Mouse (Mus musculus) heart, adult 9 months (tissue): ENCODE data around the gene Ccdc28b.

Experiments used
- DNase-seq, 2 experiments: peaks; one replicate each; pipeline ENCODE4 v3.0.0; 2022; ENCODE audit warnings: low spot score in 2 of 2

The Ccdc28b gene

DNA sequence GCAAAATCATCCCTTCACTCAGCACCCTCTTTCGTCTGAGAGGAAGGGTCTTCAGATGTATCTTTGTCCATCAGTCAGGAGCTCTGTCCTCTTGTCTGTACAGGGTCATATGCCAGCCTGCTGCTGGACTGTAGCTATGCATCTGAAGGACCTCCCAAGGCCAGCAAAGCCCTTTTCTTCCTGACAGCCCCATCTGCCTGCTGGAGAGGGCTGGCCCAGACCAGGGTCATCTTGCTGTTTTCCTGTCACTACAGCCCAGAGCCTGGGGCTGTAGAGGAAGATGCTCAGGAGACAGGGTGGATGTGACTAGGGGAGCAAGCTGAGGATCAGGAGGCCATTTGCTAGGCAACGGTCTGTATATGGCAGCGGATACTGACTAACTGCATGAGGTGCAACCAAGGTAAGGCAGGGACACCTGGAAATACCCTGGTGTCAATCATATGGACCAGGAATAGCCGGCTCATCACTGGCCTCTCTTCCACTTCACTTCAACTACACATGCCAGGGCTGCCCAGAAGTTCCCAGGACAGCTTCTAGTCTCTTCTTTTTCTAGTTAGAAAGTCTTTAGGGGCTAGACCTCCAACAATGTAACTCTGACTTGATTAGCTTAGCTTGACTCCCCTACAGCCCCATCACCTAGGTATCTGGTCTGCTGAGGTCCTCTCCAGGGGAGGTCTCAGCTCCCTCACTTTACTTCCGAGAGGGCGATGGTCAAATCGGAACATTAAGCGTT is 778 bp downstream of the Ccdc28b start:
- DNase-seq, result no peak

DNA sequence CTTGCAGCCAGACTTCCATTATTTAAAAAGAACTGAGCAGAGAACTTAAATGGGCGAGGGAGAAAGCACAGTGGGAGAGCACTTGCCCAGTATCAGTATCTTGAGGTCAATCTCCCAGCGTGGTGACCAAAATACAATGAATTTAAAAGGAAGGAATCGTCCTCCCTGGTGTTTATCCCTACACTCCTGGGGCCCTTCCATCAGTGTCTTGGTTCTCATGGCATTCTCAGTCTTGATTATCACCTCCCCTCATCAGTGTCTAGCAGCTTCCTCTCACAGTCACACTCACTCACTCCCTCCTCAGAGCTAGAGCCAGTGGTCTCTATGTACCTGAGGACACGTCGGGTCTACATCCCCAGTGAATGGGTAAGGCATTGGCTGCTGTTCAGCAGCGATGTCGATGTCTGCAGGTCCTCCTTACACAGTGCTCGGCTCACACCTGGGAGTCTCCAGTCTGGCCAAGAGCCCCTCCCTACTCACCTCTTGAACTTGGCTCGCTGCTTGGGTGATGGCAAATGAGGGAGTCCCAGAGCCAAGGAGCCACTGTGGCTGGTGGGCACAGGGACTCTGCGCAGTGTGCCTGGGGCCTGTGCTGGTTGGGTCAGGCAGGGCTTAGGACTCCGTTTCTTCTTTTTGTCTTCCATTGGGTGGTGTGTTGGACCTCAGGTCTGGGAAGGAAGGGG is 1.5 kb downstream of the Ccdc28b start:
- no peak for DNase-seq

DNA sequence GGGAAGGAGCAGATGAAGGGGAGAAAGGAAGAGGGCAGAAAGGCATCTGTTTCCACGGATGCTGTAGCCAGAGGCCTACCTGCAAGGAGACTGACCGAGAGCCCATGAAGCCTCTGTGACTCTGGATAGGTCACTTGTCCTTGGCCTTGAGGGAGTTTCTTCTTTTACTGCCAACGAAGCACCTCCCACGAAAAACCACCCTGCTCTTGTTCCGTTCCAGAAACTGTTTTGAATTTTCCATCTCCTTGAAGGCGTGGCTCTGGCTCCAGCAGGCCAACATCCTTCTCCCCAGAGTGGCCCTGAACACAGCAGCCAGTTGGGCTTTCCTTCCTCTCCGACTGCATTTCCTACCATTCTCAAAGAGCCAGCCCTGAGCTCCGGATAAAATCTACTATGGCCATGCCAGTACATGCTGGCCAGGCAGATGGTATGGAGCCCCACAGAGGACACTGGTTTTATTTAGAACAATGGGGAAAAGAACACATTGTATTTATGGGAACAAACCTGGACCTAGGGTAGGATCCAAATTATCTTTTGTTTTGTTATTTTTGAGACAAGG is 2.4 kb downstream of the Ccdc28b start:
- DNase-seq, result peak; percentile 77 to 82

GRCm38 (mm10) chr4:129620419-129621282 is 3.1 kb downstream of the Ccdc28b start:
- no peak for DNase-seq

DNA sequence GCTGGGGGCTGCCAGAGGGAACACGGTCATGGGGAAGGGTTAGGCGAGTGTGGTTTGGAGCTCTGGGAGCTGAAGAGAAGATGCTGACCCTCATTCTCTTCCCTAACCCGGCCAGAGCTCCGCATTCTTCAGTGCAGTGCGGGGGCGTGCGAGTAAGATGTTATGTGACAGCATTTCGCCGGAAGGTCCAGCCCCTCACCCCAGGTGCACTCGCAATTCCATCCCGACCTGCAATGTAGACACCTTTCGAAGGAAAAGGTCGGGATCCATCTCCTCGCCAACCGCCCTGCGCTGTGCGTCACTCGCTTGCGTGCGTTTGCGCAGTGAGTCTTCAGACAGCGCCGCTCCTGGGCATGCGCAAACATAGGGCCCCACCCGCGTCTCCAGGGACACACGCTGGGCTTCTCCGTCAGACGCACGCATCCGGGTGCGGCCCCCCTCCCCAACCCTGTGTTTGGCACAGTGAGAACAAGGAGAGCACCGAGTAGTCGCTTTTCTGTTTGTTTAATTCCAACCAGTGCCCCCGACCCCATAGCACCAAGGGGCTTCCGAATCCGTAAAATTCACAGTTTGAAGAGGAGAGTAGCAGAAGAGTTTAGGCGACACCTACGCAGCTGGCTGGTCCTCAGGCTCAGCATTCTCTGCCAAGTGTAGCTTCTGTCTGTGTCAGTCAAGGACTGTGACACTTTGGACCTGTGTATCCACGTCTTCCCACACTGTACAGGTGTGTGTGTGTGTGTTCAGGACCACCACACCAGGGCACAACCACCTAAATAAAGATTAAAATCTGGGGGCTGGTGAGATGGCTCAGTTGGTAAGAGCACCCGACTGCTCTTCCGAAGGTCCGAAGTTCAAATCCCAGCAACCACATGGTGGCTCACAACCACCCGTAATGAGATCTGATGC is 4.7 kb downstream of the Ccdc28b start, which contains the start of gene Iqcc:
Gene Iqcc (minus strand): TSS at position 314 of the 906 bp plus-strand sequence.
- peak; percentile 97 for DNase-seq

DNA sequence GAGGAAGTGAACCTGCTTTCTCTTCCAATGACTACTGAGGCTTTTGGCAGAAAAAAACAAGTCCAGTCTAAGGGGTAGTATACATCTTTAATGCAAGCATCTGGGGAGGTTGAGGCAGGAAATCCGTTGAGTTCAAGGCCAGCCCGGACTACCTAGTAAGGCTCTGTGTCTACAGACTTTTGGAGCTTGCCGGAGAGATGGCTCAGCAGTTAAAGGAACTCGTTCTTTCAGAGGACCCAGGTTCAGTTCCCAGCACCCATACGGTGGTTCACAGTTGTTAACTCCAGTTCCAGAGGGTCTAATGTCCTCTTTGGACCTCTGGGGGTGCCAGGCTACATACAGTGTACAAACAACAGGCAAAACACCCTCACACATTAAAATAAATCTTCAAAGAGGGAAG is 5.7 kb downstream of the Ccdc28b start:
- no peak for DNase-seq

- no peak for DNase-seq
Measured at GRCm38 (mm10) chr4:129617121-129617641, 6.6 kb downstream of the Ccdc28b start.

DNA sequence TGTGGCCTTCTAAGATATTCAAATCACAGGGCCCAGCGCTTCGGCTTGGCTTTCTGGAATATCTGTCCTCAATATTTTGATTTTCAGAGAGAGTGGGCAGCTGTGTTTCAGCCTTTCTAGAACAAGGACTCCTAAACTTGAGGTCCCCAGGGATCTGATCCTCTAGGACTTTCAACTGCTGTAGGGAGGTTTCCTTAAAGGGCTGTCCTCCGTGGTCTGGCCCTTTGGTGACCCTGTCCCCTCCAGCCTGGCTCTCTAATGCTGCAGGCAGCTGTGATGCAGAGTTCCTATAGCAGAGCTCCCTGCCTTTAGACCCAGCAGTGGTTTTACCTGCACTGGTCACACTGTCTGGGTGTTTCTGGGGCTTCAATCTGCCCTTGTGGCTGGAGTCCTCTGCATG is 7.1 kb downstream of the Ccdc28b start:
- no peak for DNase-seq

GRCm38 (mm10) chr4:129615801-129616290 is 7.9 kb downstream of the Ccdc28b start:
- no peak for DNase-seq

GRCm38 (mm10) chr4:129614093-129614492 is 9.7 kb downstream of the Ccdc28b start, which contains the start of gene Dcdc2b:
TSS of gene Dcdc2b (minus strand) at chr4:129614257.
- DNase-seq, result peak in 1 of 2 experiments; percentile 58

GRCm38 (mm10) chr4:129610472-129610871 is 13.3 kb downstream of the Ccdc28b start:
- DNase-seq, result no peak

DNA sequence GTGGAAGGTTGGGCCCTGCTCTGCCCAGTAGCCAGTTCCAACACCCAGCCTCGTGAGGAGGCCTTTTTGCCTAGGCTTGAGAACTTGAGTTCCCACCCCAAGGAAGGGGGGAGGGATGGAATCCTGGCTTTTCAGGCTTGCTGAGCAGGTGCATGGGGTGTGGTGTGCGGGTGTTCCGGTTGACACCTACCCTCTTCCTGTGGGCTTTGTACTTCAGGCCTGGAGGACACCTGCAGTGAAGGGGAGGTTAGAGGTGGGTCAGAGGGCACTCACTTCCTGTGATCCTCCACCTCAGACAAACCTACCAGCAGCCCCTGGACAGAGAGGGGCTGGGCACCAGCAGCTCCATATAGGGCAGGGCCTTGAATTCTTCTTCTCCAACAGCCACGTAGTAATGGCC is 13.7 kb downstream of the Ccdc28b start:
- no peak for DNase-seq

DNA sequence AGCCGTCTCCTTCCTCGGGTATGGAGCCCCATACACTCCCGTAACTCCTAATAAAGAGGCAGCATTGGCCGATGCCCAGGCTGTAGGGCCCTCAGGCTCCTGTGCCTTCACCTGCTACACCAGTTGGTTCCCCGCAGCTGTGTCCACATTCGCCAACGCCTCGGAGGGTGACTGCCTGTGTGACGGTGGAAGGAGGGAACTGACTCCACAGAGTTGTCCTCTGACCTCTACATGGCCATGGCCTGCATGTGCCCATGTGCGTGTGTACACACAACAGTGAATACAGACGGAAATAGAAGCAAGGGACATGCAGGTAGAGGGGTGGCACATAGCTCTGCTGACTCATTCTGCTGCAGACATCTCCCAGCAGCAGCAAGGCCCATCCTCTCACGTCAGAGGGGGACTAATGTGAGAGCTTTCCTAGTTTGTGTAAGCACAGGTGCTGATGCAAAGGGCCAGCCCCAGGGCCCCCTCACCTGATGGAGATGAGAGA is 14.6 kb downstream of the Ccdc28b start:
- DNase-seq, result no peak

DNA sequence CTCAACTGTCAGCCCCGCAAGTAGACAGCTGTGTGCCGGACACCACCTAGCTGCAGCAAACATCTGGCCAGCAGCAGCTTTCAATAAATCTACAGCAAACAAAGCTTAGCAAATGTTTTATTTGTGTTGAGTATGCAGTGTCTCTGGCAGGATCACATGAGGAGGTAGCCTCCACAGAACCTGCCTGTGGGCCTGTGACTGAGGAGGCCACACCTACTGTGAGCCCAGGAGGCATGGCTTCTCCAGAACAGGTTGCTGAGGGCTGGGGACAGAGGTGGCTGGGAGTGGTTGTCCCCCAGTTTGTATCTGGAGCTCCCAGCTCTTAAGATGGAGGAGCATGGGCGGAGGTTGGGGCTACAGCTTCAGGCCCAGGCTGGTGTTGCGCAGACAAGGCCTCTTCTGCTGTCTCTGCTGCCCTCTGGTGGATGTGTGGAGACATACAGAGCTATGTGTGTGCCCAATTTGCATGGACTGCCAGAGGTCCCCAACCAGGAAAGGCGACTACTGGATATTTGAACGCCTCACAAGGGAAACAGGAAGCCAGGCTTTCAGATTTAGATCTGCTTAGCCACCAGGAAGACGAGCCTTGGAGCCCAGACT is 15.2 kb downstream of the Ccdc28b start:
- DNase-seq, result peak; percentile 73 to 77

DNA sequence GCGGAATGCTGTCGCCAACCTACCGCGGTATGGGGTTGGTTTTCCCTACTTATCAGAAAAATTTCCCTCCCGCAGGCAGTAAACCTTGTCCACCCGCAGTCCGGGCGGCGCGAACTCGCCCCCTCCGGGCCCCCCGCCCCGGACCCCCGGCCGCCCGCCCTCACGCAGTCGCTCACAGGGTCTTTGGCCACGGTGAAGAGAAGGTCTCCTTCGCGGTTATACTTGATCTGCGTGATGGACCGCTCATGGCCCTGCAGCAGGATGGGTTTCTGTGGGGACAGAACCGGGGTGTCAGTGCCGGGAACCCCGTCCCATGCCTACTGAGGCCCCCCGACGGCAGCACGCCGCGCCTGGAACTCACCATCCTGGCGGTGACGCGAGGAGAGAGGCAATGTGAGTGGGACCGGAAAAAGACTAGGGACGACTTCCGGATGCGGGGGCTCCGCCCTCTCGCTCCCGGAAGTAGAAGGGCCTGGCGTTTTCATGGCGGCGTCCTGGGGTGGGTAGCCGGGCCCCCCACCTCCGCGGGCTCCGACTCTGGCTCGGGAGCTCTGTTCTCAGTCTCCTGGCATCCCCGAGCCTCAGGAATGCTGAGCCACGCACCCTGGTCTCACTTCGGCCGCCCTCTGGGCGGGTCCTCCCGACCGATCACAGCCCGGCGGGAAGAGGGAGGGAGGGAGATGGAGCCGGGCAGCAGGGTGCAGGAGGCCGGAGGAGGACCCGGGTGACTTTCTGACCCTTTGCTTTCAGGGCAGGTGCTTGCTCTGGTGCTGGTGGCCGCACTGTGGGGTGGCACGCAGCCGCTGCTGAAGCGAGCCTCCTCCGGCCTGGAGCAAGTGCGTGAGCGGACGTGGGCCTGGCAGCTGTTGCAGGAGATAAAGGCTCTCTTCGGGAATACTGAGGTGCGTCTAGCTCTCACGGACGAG is 23.3 kb downstream of the Ccdc28b start, which contains the start of the genes Eif3i and Tmem234:
Gene Eif3i (minus strand): TSS at position 416 of the 926 bp plus-strand sequence.
Gene Tmem234 (plus strand): TSS at position 436 of the 926 bp plus-strand sequence.
- DNase-seq, result peak; percentile 86 to 91

GRCm38 (mm10) chr4:129588865-129589264 is 34.9 kb downstream of the Ccdc28b start:
- DNase-seq, result no peak

DNA sequence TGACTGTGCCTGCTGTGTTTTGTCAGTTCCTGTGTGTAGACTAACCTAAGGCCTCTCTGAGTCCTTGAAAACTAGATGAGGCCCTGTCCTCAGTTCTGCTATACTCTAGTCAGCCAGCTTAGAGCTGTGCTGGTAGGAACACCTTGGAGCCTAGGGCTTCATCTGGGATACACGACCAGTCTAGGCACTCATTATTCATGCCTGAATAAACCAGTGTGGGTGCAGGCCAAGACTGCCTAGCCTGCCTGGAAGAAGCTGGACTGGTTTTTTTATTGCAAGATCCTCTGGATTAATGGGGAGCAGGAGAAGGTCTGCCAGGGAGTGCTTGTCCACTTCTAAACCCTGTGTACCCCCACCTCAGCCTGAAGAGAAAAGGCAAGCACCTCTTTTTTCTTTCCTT is 36.8 kb downstream of the Ccdc28b start:
- no peak for DNase-seq

DNA sequence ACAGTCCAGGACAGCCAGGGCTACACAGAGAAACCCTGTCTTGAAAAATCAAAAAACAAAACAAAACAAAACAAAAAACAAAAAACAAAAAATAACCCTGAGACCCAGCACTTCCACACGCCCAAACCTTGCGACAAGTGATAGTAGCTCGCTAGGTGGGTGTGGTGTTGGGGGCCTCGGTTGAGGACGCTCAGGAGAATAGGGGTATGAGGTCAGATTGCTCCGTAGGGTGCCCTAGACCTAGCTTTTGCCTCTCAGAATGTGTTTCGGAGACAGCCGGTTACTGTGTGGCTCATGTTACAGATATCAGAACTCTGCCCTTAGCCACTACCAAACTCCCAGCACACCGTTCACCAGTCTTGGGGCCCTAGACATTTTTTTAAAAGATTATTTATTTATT is 38.0 kb downstream of the Ccdc28b start:
- no peak for DNase-seq
